Comparison of ENCODE assay signal across 12 mouse cellular contexts in genomic region chr15:6260741-6261430, GRCm38 (mm10). TPM values are rescaled to one million over a fixed set of nuclear protein-coding genes. Genes with fewer than 3 reads are reported as not detected.
DNase-seq lines count a peak whose midpoint lies in the region; ATAC-seq and TF ChIP-seq lines count a peak whose summit lies in the region.
"Had no signal": no experiment of that assay in that cellular context is flagged by ENCODE, and none has a peak within 500 bp of the region (broad histone marks: within the 10 kb centered on the region; RNA-seq: fewer than 3 reads in every experiment).

No protein-coding gene starts in this region.

- ATAC-seq in forebrain, embryonic 15.5 days (replicated peaks), result no peak
- ATAC-seq in forebrain, postnatal 0 days, result no peak
- no peak for ATAC-seq in heart, embryonic 15.5 days (replicated peaks; ENCODE audit: insufficient number of reproducible peaks, insufficient read depth, low FRiP score, low read depth)
- no peak for ATAC-seq in liver, postnatal 0 days
- ATAC-seq: activated CD4-positive, CD25-positive, alpha-beta regulatory T cell, adult 4 months; midbrain, embryonic 16.5 days had no signal

- H3K36me3 ChIP-seq in forebrain, embryonic 15.5 days, result no peaks in the 10 kb centered on the region
- no peaks in the 10 kb centered on the region for H3K36me3 ChIP-seq in forebrain, postnatal 0 days (ENCODE audit: insufficient read depth)
- no peaks in the 10 kb centered on the region for H3K36me3 ChIP-seq in heart, embryonic 15.5 days
- no peaks in the 10 kb centered on the region for H3K36me3 ChIP-seq in liver, postnatal 0 days (replicated peaks; ENCODE audit: insufficient read depth, low read length)
- H3K36me3 ChIP-seq: liver, embryonic 15.5 days had no signal

- no peaks in the 10 kb centered on the region for H3K27me3 ChIP-seq in forebrain, embryonic 15.5 days
- H3K27me3 ChIP-seq in forebrain, postnatal 0 days (ENCODE audit: insufficient read depth, low read length), result no peaks in the 10 kb centered on the region
- H3K27me3 ChIP-seq in heart, embryonic 15.5 days, result no peaks in the 10 kb centered on the region
- H3K27me3 ChIP-seq in liver, postnatal 0 days (ENCODE audit: insufficient read depth, low read length), result no peaks in the 10 kb centered on the region
- H3K27me3 ChIP-seq: liver, embryonic 15.5 days had no signal

- H3K4me3 ChIP-seq in forebrain, embryonic 15.5 days, result no peak overlapping the region
- H3K4me3 ChIP-seq in forebrain, postnatal 0 days (ENCODE audit: low read depth, low read length), result no peak overlapping the region
- H3K4me3 ChIP-seq in left cerebral cortex, adult 2 months, result no peak overlapping the region
- H3K4me3 ChIP-seq in heart, embryonic 15.5 days, result no peak overlapping the region
- H3K4me3 ChIP-seq in liver, postnatal 0 days (ENCODE audit: low read depth, low read length), result no peak overlapping the region
- H3K4me3 ChIP-seq: liver, embryonic 15.5 days had no signal

- H3K9ac ChIP-seq in forebrain, embryonic 15.5 days (replicated peaks), result no peak overlapping the region
- H3K9ac ChIP-seq in forebrain, postnatal 0 days, result no peak overlapping the region
- H3K9ac ChIP-seq in heart, embryonic 15.5 days, result no peak overlapping the region
- H3K9ac ChIP-seq in liver, postnatal 0 days (replicated peaks), result no peak overlapping the region
- H3K9ac ChIP-seq: liver, embryonic 15.5 days had no signal

- H3K9me3 ChIP-seq in forebrain, embryonic 15.5 days, result no peaks in the 10 kb centered on the region
- no peaks in the 10 kb centered on the region for H3K9me3 ChIP-seq in forebrain, postnatal 0 days (ENCODE audit: low read length)
- no peaks in the 10 kb centered on the region for H3K9me3 ChIP-seq in heart, embryonic 15.5 days (replicated peaks)
- no peaks in the 10 kb centered on the region for H3K9me3 ChIP-seq in liver, postnatal 0 days (ENCODE audit: low read length)
- H3K9me3 ChIP-seq: liver, embryonic 15.5 days had no signal

- no peak for TF ChIP-seq CTCF in forebrain, postnatal 0 days (IDR thresholded peaks at IDR 0.05; ENCODE audit: low read depth)
- no peak for TF ChIP-seq CTCF in left cerebral cortex, adult 2 months (IDR thresholded peaks at IDR 0.05)
- no peak for TF ChIP-seq CTCF in liver, postnatal 0 days (IDR thresholded peaks at IDR 0.05; ENCODE audit: low read depth)

- no peak overlapping the region for H3K4me2 ChIP-seq in forebrain, embryonic 15.5 days (replicated peaks)
- no peak overlapping the region for H3K4me2 ChIP-seq in forebrain, postnatal 0 days (ENCODE audit: low read depth)
- H3K4me2 ChIP-seq in heart, embryonic 15.5 days, result no peak overlapping the region
- no peak overlapping the region for H3K4me2 ChIP-seq in liver, postnatal 0 days (ENCODE audit: low read depth, low read length)
- H3K4me2 ChIP-seq: liver, embryonic 15.5 days had no signal

- no peak for TF ChIP-seq EP300 in liver, postnatal 0 days (IDR thresholded peaks at IDR 0.05; ENCODE audit: low read depth)

- DNase-seq in forebrain, postnatal 0 days, result no peak
- no peak for DNase-seq in left cerebral cortex, adult 2 months (ENCODE audit: extremely low spot score in 1 of 2, low spot score in 2 of 2)
- DNase-seq in left cerebral cortex, postnatal 4 days, result no peak
- DNase-seq in liver, postnatal 0 days, result no peak
- no peak for DNase-seq in ovary, postnatal 10 days (ENCODE audit: low spot score)
- no peak for DNase-seq in ovary, postnatal 36 days (ENCODE audit: low spot score)
- DNase-seq: thymus, postnatal 36 days had no signal

- intact Hi-C loops in left cerebral cortex, adult 2 months (cut with DNase I), result no loop called here
- intact Hi-C loops in left cerebral cortex, postnatal 4 days (cut with DNase I), result no loop called here

- H3K4me1 ChIP-seq in forebrain, embryonic 15.5 days, result no peaks in the 10 kb centered on the region
- H3K4me1 ChIP-seq in forebrain, postnatal 0 days (ENCODE audit: insufficient read depth), result no peaks in the 10 kb centered on the region
- H3K4me1 ChIP-seq in heart, embryonic 15.5 days (replicated peaks), result 0 out of 2 replicates have a peak, but pooled peaks cover 2% of the 10 kb centered on the region
- peaks cover 8% of the 10 kb centered on the region; the same call in 1 of the 2 replicates for H3K4me1 ChIP-seq in liver, postnatal 0 days (ENCODE audit: insufficient read depth)

- 0 out of 2 replicates have a peak overlapping the region, but pooled peaks have one; percentile 11 for H3K27ac ChIP-seq in forebrain, embryonic 15.5 days (replicated peaks)
- no peak overlapping the region for H3K27ac ChIP-seq in forebrain, postnatal 0 days (ENCODE audit: low read depth, low read length)
- peak overlapping the region; percentile 9; the same call in 1 of the 2 replicates for H3K27ac ChIP-seq in left cerebral cortex, adult 2 months
- peak overlapping the region; percentile 69 for H3K27ac ChIP-seq in heart, embryonic 15.5 days
- peak overlapping the region; percentile 55 for H3K27ac ChIP-seq in liver, postnatal 0 days (ENCODE audit: low read depth)
- H3K27ac ChIP-seq: liver, embryonic 15.5 days had no signal

- WGBS in forebrain, embryonic 15.5 days, result 83% methylated on average over 6 of the region's 6 CpGs
- 77% methylated on average over 6 of the region's 6 CpGs for WGBS in forebrain, postnatal 0 days
- 48% methylated on average over 6 of the region's 6 CpGs for WGBS in heart, embryonic 15.5 days
- WGBS in liver, postnatal 0 days (ENCODE audit: insufficient replicate concordance), result 58% methylated on average over 6 of the region's 6 CpGs

RNA-seq across cellular contexts. Expression of gene Dab2, which starts 38.7 kb away (rescaled TPM):
- 10.4 and 11.8 TPM in 2 replicates for polyA plus RNA-seq in forebrain, embryonic 15.5 days (2015; fragmentation: Nextera tagmentation; extraction: Ambion mirVana)
- total RNA-seq in forebrain, postnatal 0 days (2014; rRNA removed), result 7.6 and 18.2 TPM in 2 replicates
- polyA plus RNA-seq in forebrain, postnatal 0 days (2015; fragmentation: Nextera tagmentation; extraction: Ambion mirVana), result 14.3 and 14.5 TPM in 2 replicates
- 10 to 100 TPM in 1 of 2 experiments, 1 to 10 TPM in 1; 9.9 to 13.9 TPM for total RNA-seq in left cerebral cortex, adult 2 months (2021)
- 10 to 100 TPM; 35.6 to 37.3 TPM for total RNA-seq in left cerebral cortex, postnatal 4 days (2021)
- polyA plus RNA-seq in heart, embryonic 15.5 days (2015; fragmentation: Nextera tagmentation; extraction: Ambion mirVana), result 25.5 and 30.9 TPM in 2 replicates
- polyA plus RNA-seq in liver, postnatal 0 days (2015; fragmentation: Nextera tagmentation; extraction: Ambion mirVana), result 9.1 and 10.8 TPM in 2 replicates
